Mouse (Mus musculus) MEL (cell line): ENCODE measurements around the gene Tmem102. TPM values are rescaled to one million over a fixed set of nuclear protein-coding genes. Genes with fewer than 3 reads are reported as not detected.

Experiments
- DNase-seq: peaks from one replicate; pipeline ENCODE4 v3.0.0; 2011; ENCODE audit warnings: low read depth, low spot score
- H3K27ac ChIP-seq: 2 replicates; pipeline ENCODE4 v1.5.1; 2012; ENCODE audit warnings: low read depth, mild to moderate bottlenecking, control low read depth, low read length, moderate library complexity; ENCODE audit not compliant: control insufficient read depth
- H3K27me3 ChIP-seq, 2 experiments: fragments of 150-350 bp in 1 of 2; sonication (generic) in 1 of 2; 2 replicates each; pipeline ENCODE4 v1.6.1; 2012; ENCODE audit warnings: low read length in 2 of 2, mild to moderate bottlenecking in 2 of 2, improper control_type of control experiment in 1 of 2, moderate library complexity in 1 of 2; ENCODE audit not compliant: insufficient read depth in 2 of 2, control insufficient read depth in 1 of 2
- H3K36me3 ChIP-seq, 2 experiments: 2 replicates each; pipeline ENCODE4 v1.6.1; 2012 to 2014; ENCODE audit warnings: low read length in 2 of 2, improper control_type of control experiment in 1 of 2, inconsistent platforms in 1 of 2, mild to moderate bottlenecking in 1 of 2; ENCODE audit not compliant: insufficient read depth in 2 of 2, control insufficient read depth in 1 of 2
- H3K4me1 ChIP-seq, 2 experiments: fragments of 150-350 bp in 1 of 2; sonication (generic) in 1 of 2; 2 replicates each; pipeline ENCODE4 v1.6.1; 2012; ENCODE audit warnings: low read length in 2 of 2, improper control_type of control experiment in 1 of 2, mild to moderate bottlenecking in 1 of 2; ENCODE audit not compliant: insufficient read depth in 2 of 2, control insufficient read depth in 1 of 2
- H3K4me3 ChIP-seq, 2 experiments: fragments of 150-350 bp in 1 of 2; sonication (generic) in 1 of 2; 2 replicates each; pipeline ENCODE4 v1.5.1; 2012; ENCODE audit warnings: low read depth in 2 of 2, low read length in 2 of 2, mild to moderate bottlenecking in 2 of 2, moderate library complexity in 2 of 2, control low read depth in 1 of 2, improper control_type of control experiment in 1 of 2; ENCODE audit not compliant: control insufficient read depth in 1 of 2, insufficient read depth in 1 of 2
- H3K79me2 ChIP-seq: 2 replicates; pipeline ENCODE4 v1.6.1; 2012; ENCODE audit warnings: mild to moderate bottlenecking, low read length, moderate library complexity; ENCODE audit not compliant: control insufficient read depth, poor library complexity, insufficient read depth
- H3K9ac ChIP-seq: 2 replicates; pipeline ENCODE4 v1.6.1; 2012; ENCODE audit warnings: low read depth, mild to moderate bottlenecking, control low read depth, low read length, moderate library complexity; ENCODE audit not compliant: control insufficient read depth, poor library complexity, severe bottlenecking
- H3K9me3 ChIP-seq: fragments of 150-350 bp; sonication (generic); replicated peaks from 2 replicates; pipeline ENCODE4 v1.6.1; 2012; ENCODE audit warnings: mild to moderate bottlenecking, low read length, improper control_type of control experiment, moderate library complexity; ENCODE audit not compliant: insufficient read depth
- CHD2 ChIP-seq: IDR thresholded peaks from 2 replicates; pipeline ENCODE4 v1.6.1; 2011; ENCODE audit warnings: low read length, improper control_type of control experiment
- CTCF ChIP-seq, 3 experiments: IDR thresholded peaks in 2 of 3; conservative IDR thresholded peaks in 1 of 3; 2 replicates each; pipeline ENCODE4 v1.5.1; 2011 to 2012; ENCODE audit warnings: low read length in 3 of 3, low read depth in 2 of 3, mild to moderate bottlenecking in 2 of 3, improper control_type of control experiment in 1 of 3, inconsistent platforms in 1 of 3, mixed read lengths in 1 of 3, moderate library complexity in 1 of 3; ENCODE audit not compliant: control insufficient read depth in 1 of 3, insufficient read depth in 1 of 3, poor library complexity in 1 of 3, severe bottlenecking in 1 of 3
- E2F4 ChIP-seq: IDR thresholded peaks from 2 replicates; pipeline ENCODE4 v1.6.1; 2011; ENCODE audit warnings: low read depth, low read length, improper control_type of control experiment, borderline replicate concordance
- ELF1 ChIP-seq: IDR thresholded peaks from 2 replicates; pipeline ENCODE4 v1.6.1; 2014; ENCODE audit warnings: low read depth, mild to moderate bottlenecking, inconsistent platforms, low read length, improper control_type of control experiment, moderate library complexity
- EP300 ChIP-seq, 2 experiments: IDR thresholded peaks; 2 replicates each; pipeline ENCODE4 v1.6.1; 2011; ENCODE audit warnings: improper control_type of control experiment in 2 of 2, low read length in 2 of 2, low read depth in 1 of 2, mild to moderate bottlenecking in 1 of 2
- ETS1 ChIP-seq: IDR thresholded peaks from 2 replicates; pipeline ENCODE4 v1.6.1; 2012; ENCODE audit warnings: low read depth, mild to moderate bottlenecking, inconsistent platforms, low read length, improper control_type of control experiment, moderate library complexity
- GABPA ChIP-seq: IDR thresholded peaks from 2 replicates; pipeline ENCODE4 v1.6.1; 2012; ENCODE audit warnings: low read depth, mild to moderate bottlenecking, inconsistent platforms, low read length, improper control_type of control experiment, moderate library complexity
- GATA1 ChIP-seq: IDR thresholded peaks from 2 replicates; pipeline ENCODE4 v1.6.1; 2011; ENCODE audit warnings: low read depth, low read length, improper control_type of control experiment
- MAFK ChIP-seq: IDR thresholded peaks from 2 replicates; pipeline ENCODE4 v1.6.1; 2011; ENCODE audit warnings: low read depth, mild to moderate bottlenecking, low read length, improper control_type of control experiment, borderline replicate concordance
- MAZ ChIP-seq: IDR thresholded peaks from 2 replicates; pipeline ENCODE4 v1.6.1; 2012; ENCODE audit warnings: low read depth, mild to moderate bottlenecking, inconsistent platforms, low read length, improper control_type of control experiment
- MXI1 ChIP-seq: IDR thresholded peaks from 2 replicates; pipeline ENCODE4 v1.6.1; 2011; ENCODE audit warnings: mild to moderate bottlenecking, low read depth, low read length, improper control_type of control experiment
- MYB ChIP-seq: IDR thresholded peaks from 2 replicates; pipeline ENCODE4 v1.6.1; 2011; ENCODE audit warnings: mild to moderate bottlenecking, low read depth, low read length, improper control_type of control experiment
- MYC ChIP-seq: IDR thresholded peaks from 2 replicates; pipeline ENCODE4 v1.6.1; 2011; ENCODE audit warnings: low read depth, mild to moderate bottlenecking, low read length, improper control_type of control experiment, moderate library complexity
- NELFE ChIP-seq: IDR thresholded peaks from 2 replicates; pipeline ENCODE4 v1.6.1; 2011; ENCODE audit warnings: low read depth, low read length, improper control_type of control experiment
- POLR2AphosphoS5 ChIP-seq: IDR thresholded peaks from 2 replicates; pipeline ENCODE4 v1.6.1; 2012; ENCODE audit warnings: low read depth, borderline replicate concordance, mild to moderate bottlenecking, inconsistent platforms, low read length, moderate library complexity, mixed read lengths
- RAD21 ChIP-seq: IDR thresholded peaks from 2 replicates; pipeline ENCODE4 v1.6.1; 2011; ENCODE audit warnings: mild to moderate bottlenecking, low read depth, low read length, improper control_type of control experiment
- RCOR1 ChIP-seq: IDR thresholded peaks from 2 replicates; pipeline ENCODE4 v1.6.1; 2012; ENCODE audit warnings: low read depth, mild to moderate bottlenecking, inconsistent platforms, low read length, improper control_type of control experiment
- SMC3 ChIP-seq: IDR thresholded peaks from 2 replicates; pipeline ENCODE4 v1.6.1; 2011; ENCODE audit warnings: low read depth, low read length, improper control_type of control experiment
- TAL1 ChIP-seq: IDR thresholded peaks from 2 replicates; pipeline ENCODE4 v1.6.1; 2012; ENCODE audit warnings: mild to moderate bottlenecking, inconsistent platforms, low read length, moderate library complexity, mixed read lengths
- TBP ChIP-seq: IDR thresholded peaks from 2 replicates; pipeline ENCODE4 v1.8.0; 2011; ENCODE audit warnings: low read depth, low read length, improper control_type of control experiment
- TCF12 ChIP-seq: IDR thresholded peaks from 2 replicates; pipeline ENCODE4 v1.6.1; 2014; ENCODE audit warnings: low read depth, mild to moderate bottlenecking, inconsistent platforms, low read length, improper control_type of control experiment, moderate library complexity
- UBTF ChIP-seq: IDR thresholded peaks from 2 replicates; pipeline ENCODE4 v1.6.1; 2012; ENCODE audit warnings: low read depth, mild to moderate bottlenecking, inconsistent platforms, low read length, improper control_type of control experiment, moderate library complexity, borderline replicate concordance; ENCODE audit not compliant: insufficient read depth
- USF2 ChIP-seq, 2 experiments: IDR thresholded peaks; 2 replicates each; pipeline ENCODE4 v1.6.1; 2011 to 2012; ENCODE audit warnings: improper control_type of control experiment in 2 of 2, low read length in 2 of 2, borderline replicate concordance in 1 of 2, inconsistent platforms in 1 of 2, low read depth in 1 of 2, mild to moderate bottlenecking in 1 of 2; ENCODE audit not compliant: insufficient read depth in 1 of 2
- ZC3H11A ChIP-seq: IDR thresholded peaks from 2 replicates; pipeline ENCODE4 v1.6.1; 2012; ENCODE audit warnings: low read depth, mild to moderate bottlenecking, inconsistent platforms, low read length, improper control_type of control experiment
- ZKSCAN1 ChIP-seq: IDR thresholded peaks from 2 replicates; pipeline ENCODE4 v1.6.1; 2012; ENCODE audit warnings: low read depth, mild to moderate bottlenecking, inconsistent platforms, low read length, improper control_type of control experiment, moderate library complexity
- ZMIZ1 ChIP-seq: IDR thresholded peaks from 2 replicates; pipeline ENCODE4 v1.6.1; 2012; ENCODE audit warnings: low read depth, mild to moderate bottlenecking, inconsistent platforms, low read length, improper control_type of control experiment, moderate library complexity
- polyA plus RNA-seq, 2 experiments: library from polyadenylated mRNA; stranded (reverse) in 1 of 2; unstranded in 1 of 2; fragments of >175 nt in 1 of 2; fragments of >200 nt in 1 of 2; gene quantifications; 2 replicates each; pipeline versions ENCODE4 v1.2.1 to v1.2.4; 2012; ENCODE audit warnings: low replicate concordance in 2 of 2, low read depth in 1 of 2; ENCODE audit not compliant: insufficient read length in 2 of 2, insufficient read depth in 1 of 2, missing spikeins in 1 of 2
- total RNA-seq: library from RNA; depleted of rRNA; stranded (reverse); fragments of 300-350 nt; gene quantifications from 2 replicates; pipeline ENCODE4 v1.2.3, GENCODE M21; 2012

Gene Tmem102
- total and polyA plus RNA-seq, 3 experiments, result 0.31 to 2.4 TPM; not detected in 1

DNA sequence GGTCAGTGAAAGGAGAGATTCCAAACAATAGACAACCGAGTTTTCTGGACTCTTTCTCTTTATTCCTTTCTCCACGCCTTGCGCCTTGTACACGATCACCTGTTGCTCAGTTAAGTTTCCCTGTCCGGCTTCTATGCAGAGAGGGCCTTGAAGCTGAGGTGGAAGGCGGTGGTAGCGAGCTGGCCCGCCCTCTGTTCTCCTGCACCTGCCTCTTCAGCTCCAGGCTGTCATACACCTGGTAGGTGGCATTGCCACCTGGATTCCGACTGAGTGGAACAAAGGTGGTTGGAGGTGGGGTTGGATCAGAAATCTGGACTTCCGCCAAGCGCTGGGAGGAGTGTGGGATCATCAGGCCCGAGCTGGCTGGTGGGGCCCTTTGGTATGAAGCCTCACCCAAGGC lies 11.1 kb upstream of the Tmem102 start:
- no peak for DNase-seq
- no peaks in the 10 kb centered on the region for H3K4me1 ChIP-seq
- H3K79me2 ChIP-seq, result no peaks in the 10 kb centered on the region
- H3K36me3 ChIP-seq, result no peaks in the 10 kb centered on the region
- H3K27me3 ChIP-seq, result peaks cover 0 to 2% of the 10 kb centered on the region in 2 experiments; a peak in 1 of 4 replicates
- no peak overlapping the region for H3K9ac ChIP-seq
- H3K27ac ChIP-seq, result no peak overlapping the region
- H3K9me3 ChIP-seq, result no peaks in the 10 kb centered on the region
- TF ChIP-seq MAFK (no peak), ZMIZ1 (no peak), EP300 (IDR thresholded peaks at IDR 0.05; ENCODE audit: low read depth in 1 of 2, low read length in 2 of 2) (no peak), MAZ (no peak), E2F4 (no peak), TBP (no peak), TCF12 (no peak), UBTF (no peak), RAD21 (no peak), SMC3 (no peak), ZC3H11A (no peak), CHD2 (no peak), POLR2AphosphoS5 (no peak), ETS1 (no peak)
- TF ChIP-seq, all 39 proteins: peak for 0
- no peak overlapping the region for H3K4me3 ChIP-seq

DNA sequence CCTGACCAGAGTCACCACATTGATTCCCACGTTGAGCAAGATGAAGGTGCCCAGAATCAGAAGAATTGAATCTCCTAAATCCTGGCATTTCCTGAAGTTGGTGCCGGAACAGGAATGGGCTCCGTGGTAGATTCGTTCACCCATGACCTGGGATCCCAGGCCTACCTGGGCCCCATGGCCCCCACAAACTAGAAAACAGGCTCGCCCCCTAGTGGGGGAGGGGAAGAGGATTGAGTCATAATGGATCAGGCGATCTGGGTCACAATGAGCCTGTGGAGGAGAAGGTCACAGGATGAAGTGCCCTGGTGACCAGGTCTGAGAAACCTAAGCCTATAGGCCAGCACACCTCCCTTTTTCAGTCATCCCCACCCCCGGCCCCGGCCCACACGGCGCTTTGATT lies 9.7 kb upstream of the Tmem102 start, which contains the start of gene Gm39566:
TSS of gene Gm39566 (minus strand) at position 144 of the 400 bp plus-strand sequence.
- Histone ChIP-seq H3K9me3 (no peaks in the 10 kb centered on the region), H3K27ac (no peak within 1 kb of the TSS), H3K4me1 (no peaks in the 10 kb centered on the region), H3K27me3 (peaks cover 2 to 5% of the 10 kb centered on the region in 2 experiments), H3K4me3 (no peak within 1 kb of the TSS), H3K79me2 (no peaks in the 10 kb centered on the region), H3K36me3 (no peaks in the 10 kb centered on the region), H3K9ac (no peak within 1 kb of the TSS)
- TF ChIP-seq MYB (no peak), MYC (no peak), SMC3 (0 out of 2 replicates have a peak, but pooled peaks have one; percentile 30), MXI1 (no peak), ZC3H11A (0 out of 2 replicates have a peak, but pooled peaks have one; percentile 22), TAL1 (no peak), USF2 (IDR thresholded peaks at IDR 0.05; ENCODE audit: borderline replicate concordance in 1 of 2, insufficient read depth in 1 of 2, low read depth in 1 of 2, low read length in 2 of 2) (no peak), RAD21 (peak; percentile 10), ZKSCAN1 (no peak), TBP (no peak), CTCF (IDR thresholded peaks at IDR 0.05 in 2 of 3, conservative IDR thresholded peaks at IDR 0.05 in 1 of 3; ENCODE audit: control insufficient read depth in 1 of 3, insufficient read depth in 1 of 3, low read depth in 2 of 3, low read length in 3 of 3, poor library complexity in 1 of 3, severe bottlenecking in 1 of 3) (peak in 2 of 3 experiments; percentile 29 to 31; a peak in 3 of 6 replicates), NELFE (no peak), TCF12 (no peak), GATA1 (no peak), MAZ (0 out of 2 replicates have a peak, but pooled peaks have one; percentile 38), RCOR1 (no peak), GABPA (no peak), ELF1 (no peak), POLR2AphosphoS5 (no peak)
- no peak for DNase-seq
